Mouse (Mus musculus): ENCODE measurements around the gene Krt17. TPM values are rescaled to one million over a fixed set of nuclear protein-coding genes. Genes with fewer than 3 reads are reported as not detected.

Gene Krt17
- polyA plus RNA-seq, 1 experiment from 2014 or later, result 7.8 TPM

GRCm38 (mm10) chr11:100219304-100219703 is 41.5 kb downstream of the Krt17 start:
- 76% methylated on average over 4 of the region's 4 CpGs for WGBS
- H3K9me3 ChIP-seq (ENCODE audit: control insufficient read depth), result no peaks in the 10 kb centered on the region
- H3K27me3 ChIP-seq (replicated peaks; ENCODE audit: control insufficient read depth, insufficient read depth, low read length), result no peaks in the 10 kb centered on the region
- H3K4me3 ChIP-seq (ENCODE audit: low read depth, low read length), result no peak overlapping the region
- H3K36me3 ChIP-seq (ENCODE audit: control insufficient read depth, insufficient read depth), result no peaks in the 10 kb centered on the region
- no peak overlapping the region for H3K27ac ChIP-seq (ENCODE audit: low read depth, low read length)
- H3K4me2 ChIP-seq (replicated peaks; ENCODE audit: low read depth), result no peak overlapping the region
- H3K9ac ChIP-seq (ENCODE audit: low read depth, low read length), result no peak overlapping the region
- H3K4me1 ChIP-seq (replicated peaks; ENCODE audit: control insufficient read depth, insufficient read depth, low read length), result no peaks in the 10 kb centered on the region; the same call in 1 of the 2 replicates
- no peak for TF ChIP-seq CTCF (IDR thresholded peaks at IDR 0.05; ENCODE audit: low read depth)
- no peak for ATAC-seq

- 29% methylated on average over 6 of the region's 6 CpGs for WGBS
- no peak overlapping the region for H3K4me3 ChIP-seq (ENCODE audit: low read depth, low read length)
- H3K9ac ChIP-seq (ENCODE audit: low read depth, low read length), result no peak overlapping the region
- no peak overlapping the region for H3K27ac ChIP-seq (ENCODE audit: low read depth, low read length)
- no peaks in the 10 kb centered on the region for H3K4me1 ChIP-seq (replicated peaks; ENCODE audit: control insufficient read depth, insufficient read depth, low read length)
- H3K9me3 ChIP-seq (ENCODE audit: control insufficient read depth), result no peaks in the 10 kb centered on the region
- TF ChIP-seq CTCF (IDR thresholded peaks at IDR 0.05; ENCODE audit: low read depth), result no peak
- no peak for ATAC-seq
- no peaks in the 10 kb centered on the region for H3K36me3 ChIP-seq (ENCODE audit: control insufficient read depth, insufficient read depth)
- H3K27me3 ChIP-seq (replicated peaks; ENCODE audit: control insufficient read depth, insufficient read depth, low read length), result no peaks in the 10 kb centered on the region; the same call in 1 of the 2 replicates
- H3K4me2 ChIP-seq (replicated peaks; ENCODE audit: low read depth), result no peak overlapping the region
Measured at GRCm38 (mm10) chr11:100208542-100208941, 52.3 kb downstream of the Krt17 start.

GRCm38 (mm10) chr11:100207498-100207897 is 53.3 kb downstream of the Krt17 start, which contains the start of gene Krt14:
Krt14 (minus strand) TSS chr11:100207548.
- no peak within 1 kb of the TSS for H3K27ac ChIP-seq (ENCODE audit: low read depth, low read length)
- no peaks in the 10 kb centered on the region for H3K36me3 ChIP-seq (ENCODE audit: control insufficient read depth, insufficient read depth)
- H3K4me2 ChIP-seq (replicated peaks; ENCODE audit: low read depth), result peak within 1 kb of the TSS; percentile 27; the same call in 1 of the 2 replicates
- no peaks in the 10 kb centered on the region for H3K4me1 ChIP-seq (replicated peaks; ENCODE audit: control insufficient read depth, insufficient read depth, low read length)
- H3K9ac ChIP-seq (ENCODE audit: low read depth, low read length), result no peak within 1 kb of the TSS
- 80% methylated on average over 8 of the region's 8 CpGs for WGBS
- no peak within 1 kb of the TSS for H3K4me3 ChIP-seq (ENCODE audit: low read depth, low read length)
- no peaks in the 10 kb centered on the region for H3K9me3 ChIP-seq (ENCODE audit: control insufficient read depth)
- TF ChIP-seq CTCF (IDR thresholded peaks at IDR 0.05; ENCODE audit: low read depth), result no peak
- H3K27me3 ChIP-seq (replicated peaks; ENCODE audit: control insufficient read depth, insufficient read depth, low read length), result no peaks in the 10 kb centered on the region; the same call in 1 of the 2 replicates
- no peak for ATAC-seq

Other genes starting within 250 kb of the Krt17 start
- not detected in 2 replicates for gene Krt33a, start 244.8 kb downstream of the Krt17 start, polyA plus RNA-seq (2015; fragmentation: Nextera tagmentation; extraction: Ambion mirVana)
- gene Krt33b, start 231.2 kb downstream of the Krt17 start, polyA plus RNA-seq (2015; fragmentation: Nextera tagmentation; extraction: Ambion mirVana), result not detected in 2 replicates
- gene Krt34, start 219.5 kb downstream of the Krt17 start, polyA plus RNA-seq (2015; fragmentation: Nextera tagmentation; extraction: Ambion mirVana), result not detected in 2 replicates
- gene Krt31, start 210.5 kb downstream of the Krt17 start, polyA plus RNA-seq (2015; fragmentation: Nextera tagmentation; extraction: Ambion mirVana), result 0.07 TPM in 1 of 2 replicates, not detected in the other
- gene Krt32, start 172.8 kb downstream of the Krt17 start, polyA plus RNA-seq (2015; fragmentation: Nextera tagmentation; extraction: Ambion mirVana), result not detected in 2 replicates
- gene Krt35, start 164.8 kb downstream of the Krt17 start, polyA plus RNA-seq (2015; fragmentation: Nextera tagmentation; extraction: Ambion mirVana), result 0.26 and 0.44 TPM in 2 replicates
- gene Krt36, start 155.4 kb downstream of the Krt17 start, polyA plus RNA-seq (2015; fragmentation: Nextera tagmentation; extraction: Ambion mirVana), result 0.09 and 0.16 TPM in 2 replicates
- not detected in 2 replicates for gene Krt13, start 139.5 kb downstream of the Krt17 start, polyA plus RNA-seq (2015; fragmentation: Nextera tagmentation; extraction: Ambion mirVana)
- 1.2 and 1.5 TPM in 2 replicates for gene Krt15, start 125.1 kb downstream of the Krt17 start, polyA plus RNA-seq (2015; fragmentation: Nextera tagmentation; extraction: Ambion mirVana)
- 491 and 533 TPM in 2 replicates for gene Krt19, start 112.4 kb downstream of the Krt17 start, polyA plus RNA-seq (2015; fragmentation: Nextera tagmentation; extraction: Ambion mirVana)
- gene Krt9, start 67.8 kb downstream of the Krt17 start, polyA plus RNA-seq (2015; fragmentation: Nextera tagmentation; extraction: Ambion mirVana), result not detected in 2 replicates
- gene Krt14, start 53.5 kb downstream of the Krt17 start, polyA plus RNA-seq (2015; fragmentation: Nextera tagmentation; extraction: Ambion mirVana), result 8.9 and 10.0 TPM in 2 replicates
- not detected in 2 replicates for gene Krt16, start 12.1 kb downstream of the Krt17 start, polyA plus RNA-seq (2015; fragmentation: Nextera tagmentation; extraction: Ambion mirVana)
- gene Krt42, start 8.8 kb upstream of the Krt17 start, polyA plus RNA-seq (2015; fragmentation: Nextera tagmentation; extraction: Ambion mirVana), result 0.12 and 0.18 TPM in 2 replicates
- gene Eif1, start 58.9 kb upstream of the Krt17 start, polyA plus RNA-seq (2015; fragmentation: Nextera tagmentation; extraction: Ambion mirVana), result 1,650 and 1,730 TPM in 2 replicates
- gene Gast, start 73.4 kb upstream of the Krt17 start, polyA plus RNA-seq (2015; fragmentation: Nextera tagmentation; extraction: Ambion mirVana), result 1.1 and 5.0 TPM in 2 replicates
- 10.0 and 10.4 TPM in 2 replicates for gene Hap1, start 95.1 kb upstream of the Krt17 start, polyA plus RNA-seq (2015; fragmentation: Nextera tagmentation; extraction: Ambion mirVana)
- 102 and 103 TPM in 2 replicates for gene Jup, start 136.7 kb upstream of the Krt17 start, polyA plus RNA-seq (2015; fragmentation: Nextera tagmentation; extraction: Ambion mirVana)
- gene P3h4, start 153.8 kb upstream of the Krt17 start, polyA plus RNA-seq (2015; fragmentation: Nextera tagmentation; extraction: Ambion mirVana), result 17.0 and 17.2 TPM in 2 replicates
- gene Fkbp10, start 154.7 kb upstream of the Krt17 start, polyA plus RNA-seq (2015; fragmentation: Nextera tagmentation; extraction: Ambion mirVana), result 31.7 and 37.0 TPM in 2 replicates
- gene Nt5c3b, start 180.8 kb upstream of the Krt17 start, polyA plus RNA-seq (2015; fragmentation: Nextera tagmentation; extraction: Ambion mirVana), result 31.6 and 33.0 TPM in 2 replicates
- 0.13 and 0.14 TPM in 2 replicates for gene Klhl10, start 180.9 kb upstream of the Krt17 start, polyA plus RNA-seq (2015; fragmentation: Nextera tagmentation; extraction: Ambion mirVana)
- gene Klhl11, start 211.7 kb upstream of the Krt17 start, polyA plus RNA-seq (2015; fragmentation: Nextera tagmentation; extraction: Ambion mirVana), result 1.8 and 1.9 TPM in 2 replicates